Mouse (Mus musculus): Measurements from ENCODE around the gene Bpifc. TPM values are rescaled to one million over a fixed set of nuclear protein-coding genes. Genes with fewer than 3 reads are reported as not detected.
"Not testable (repeated sequence)": the region's sequence is repeated elsewhere in the genome, so short reads cannot be mapped to it uniquely, and the experiment has no call there.

Gene Bpifc
- polyA plus RNA-seq, 1 experiment = not detected

GRCm38 (mm10) chr10:86043651-86044050, 32.0 kb upstream of the Bpifc start:
- no peaks in the 10 kb centered on the region for H3K27me3 ChIP-seq (ENCODE audit: control insufficient read depth, insufficient read depth, insufficient read length)
- no peaks in the 10 kb centered on the region for H3K79me2 ChIP-seq (ENCODE audit: control insufficient read depth, insufficient read depth)
- H3K4me3 ChIP-seq = no peak overlapping the region
- H3K36me3 ChIP-seq (ENCODE audit: control insufficient read depth, insufficient read depth) = peaks cover 5% of the 10 kb centered on the region
- TF ChIP-seq SRF (IDR thresholded peaks at IDR 0.05; ENCODE audit: control insufficient read depth, insufficient read length, low read depth) = no peak
- no peak for TF ChIP-seq POLR2A (IDR thresholded peaks at IDR 0.05; ENCODE audit: insufficient read length, low read depth)
- TF ChIP-seq E2F4 (IDR thresholded peaks at IDR 0.05; ENCODE audit: insufficient read depth) = no peak
- no peak for TF ChIP-seq MAX (IDR thresholded peaks at IDR 0.05; ENCODE audit: low read depth)
- TF ChIP-seq CEBPB (IDR thresholded peaks at IDR 0.05; ENCODE audit: insufficient read depth, poor library complexity, severe bottlenecking) = no peak
- TF ChIP-seq USF1 (IDR thresholded peaks at IDR 0.05; ENCODE audit: low read depth) = no peak
- H3K4me2 ChIP-seq (ENCODE audit: low read depth) = no peak overlapping the region
- H3ac ChIP-seq (ENCODE audit: control insufficient read depth, insufficient read length) = no peak overlapping the region

- H3K27me3 ChIP-seq (ENCODE audit: control insufficient read depth, insufficient read depth, insufficient read length) = no peaks in the 10 kb centered on the region
- H3ac ChIP-seq (ENCODE audit: control insufficient read depth, insufficient read length) = no peak overlapping the region
- H3K4me3 ChIP-seq = no peak overlapping the region
- no peak for TF ChIP-seq MYOD1 (IDR thresholded peaks at IDR 0.05; ENCODE audit: control insufficient read depth in 1 of 3, insufficient read length in 2 of 3, low read depth in 2 of 3)
- TF ChIP-seq TCF12 (IDR thresholded peaks at IDR 0.05; ENCODE audit: insufficient read depth, poor library complexity, severe bottlenecking) = no peak
- TF ChIP-seq REST (IDR thresholded peaks at IDR 0.05; ENCODE audit: insufficient read depth, insufficient read length) = no peak
- no peak for TF ChIP-seq MAX (IDR thresholded peaks at IDR 0.05; ENCODE audit: low read depth)
- no peak for TF ChIP-seq TCF3 (IDR thresholded peaks at IDR 0.05; ENCODE audit: insufficient read length, low read depth)
- no peak for TF ChIP-seq E2F4 (IDR thresholded peaks at IDR 0.05; ENCODE audit: insufficient read depth)
- no peak for TF ChIP-seq POLR2AphosphoS2 (IDR thresholded peaks at IDR 0.05; ENCODE audit: insufficient read length, low read depth)
- no peak for TF ChIP-seq SRF (IDR thresholded peaks at IDR 0.05; ENCODE audit: control insufficient read depth, insufficient read length, low read depth)
- no peak for TF ChIP-seq CEBPB (IDR thresholded peaks at IDR 0.05; ENCODE audit: insufficient read depth, poor library complexity, severe bottlenecking)
- TF ChIP-seq USF1 (IDR thresholded peaks at IDR 0.05; ENCODE audit: low read depth) = no peak
- no peaks in the 10 kb centered on the region for H3K36me3 ChIP-seq (ENCODE audit: control insufficient read depth, insufficient read depth)
- H3K4me2 ChIP-seq (ENCODE audit: low read depth) = no peak overlapping the region
- no peaks in the 10 kb centered on the region for H3K79me2 ChIP-seq (ENCODE audit: control insufficient read depth, insufficient read depth)
These were observed 22.5 kb upstream of the Bpifc start for GRCm38 (mm10) chr10:86034007-86034728.

- Histone ChIP-seq H3K4me3 (no peak overlapping the region), H3ac (ENCODE audit: control insufficient read depth, insufficient read length) (no peak overlapping the region), H3K27me3 (ENCODE audit: control insufficient read depth, insufficient read depth, insufficient read length) (no peaks in the 10 kb centered on the region), H3K79me2 (ENCODE audit: control insufficient read depth, insufficient read depth) (no peaks in the 10 kb centered on the region), H3K36me3 (ENCODE audit: control insufficient read depth, insufficient read depth) (no peaks in the 10 kb centered on the region), H3K4me2 (ENCODE audit: low read depth) (no peak overlapping the region)
- TF ChIP-seq TCF12 (IDR thresholded peaks at IDR 0.05; ENCODE audit: insufficient read depth, poor library complexity, severe bottlenecking) (no peak), POLR2A (IDR thresholded peaks at IDR 0.05; ENCODE audit: insufficient read length, low read depth) (no peak), SRF (IDR thresholded peaks at IDR 0.05; ENCODE audit: control insufficient read depth, insufficient read length, low read depth) (no peak), MAX (IDR thresholded peaks at IDR 0.05; ENCODE audit: low read depth) (no peak), E2F4 (IDR thresholded peaks at IDR 0.05; ENCODE audit: insufficient read depth) (no peak), USF1 (IDR thresholded peaks at IDR 0.05; ENCODE audit: low read depth) (no peak), MYOD1 (IDR thresholded peaks at IDR 0.05; ENCODE audit: control insufficient read depth in 1 of 3, insufficient read length in 2 of 3, low read depth in 2 of 3) (no peak), MYOG (IDR thresholded peaks at IDR 0.05; ENCODE audit: control insufficient read depth in 1 of 3, insufficient read depth in 1 of 3, insufficient read length in 2 of 3, low read depth in 2 of 3) (no peak), TCF3 (IDR thresholded peaks at IDR 0.05; ENCODE audit: insufficient read length, low read depth) (no peak), REST (IDR thresholded peaks at IDR 0.05; ENCODE audit: insufficient read depth, insufficient read length) (no peak), POLR2AphosphoS2 (IDR thresholded peaks at IDR 0.05; ENCODE audit: insufficient read length, low read depth) (no peak), CEBPB (IDR thresholded peaks at IDR 0.05; ENCODE audit: insufficient read depth, poor library complexity, severe bottlenecking) (no peak)
These were observed 20.8 kb upstream of the Bpifc start for GRCm38 (mm10) chr10:86032517-86032916.

GRCm38 (mm10) chr10:86030743-86031142, 19.0 kb upstream of the Bpifc start:
- H3K4me2 ChIP-seq (ENCODE audit: low read depth) = no peak overlapping the region
- TF ChIP-seq REST (IDR thresholded peaks at IDR 0.05; ENCODE audit: insufficient read depth, insufficient read length) (no peak), POLR2A (IDR thresholded peaks at IDR 0.05; ENCODE audit: insufficient read length, low read depth) (no peak), MYOD1 (IDR thresholded peaks at IDR 0.05; ENCODE audit: control insufficient read depth in 1 of 3, insufficient read length in 2 of 3, low read depth in 2 of 3) (no peak), TCF12 (IDR thresholded peaks at IDR 0.05; ENCODE audit: insufficient read depth, poor library complexity, severe bottlenecking) (no peak), POLR2AphosphoS2 (IDR thresholded peaks at IDR 0.05; ENCODE audit: insufficient read length, low read depth) (no peak), CEBPB (IDR thresholded peaks at IDR 0.05; ENCODE audit: insufficient read depth, poor library complexity, severe bottlenecking) (no peak), TCF3 (IDR thresholded peaks at IDR 0.05; ENCODE audit: insufficient read length, low read depth) (no peak), E2F4 (IDR thresholded peaks at IDR 0.05; ENCODE audit: insufficient read depth) (no peak), USF1 (IDR thresholded peaks at IDR 0.05; ENCODE audit: low read depth) (no peak)
- no peaks in the 10 kb centered on the region for H3K36me3 ChIP-seq (ENCODE audit: control insufficient read depth, insufficient read depth)
- no peaks in the 10 kb centered on the region for H3K79me2 ChIP-seq (ENCODE audit: control insufficient read depth, insufficient read depth)
- H3K4me3 ChIP-seq = no peak overlapping the region
- no peaks in the 10 kb centered on the region for H3K27me3 ChIP-seq (ENCODE audit: control insufficient read depth, insufficient read depth, insufficient read length)
- H3ac ChIP-seq (ENCODE audit: control insufficient read depth, insufficient read length) = no peak overlapping the region

- not testable (repeated sequence) for H3K36me3 ChIP-seq (ENCODE audit: control insufficient read depth, insufficient read depth); H3K4me2 ChIP-seq (ENCODE audit: low read depth); H3K79me2 ChIP-seq (ENCODE audit: control insufficient read depth, insufficient read depth); H3K27me3 ChIP-seq (ENCODE audit: control insufficient read depth, insufficient read depth, insufficient read length); H3K4me3 ChIP-seq; H3ac ChIP-seq (ENCODE audit: control insufficient read depth, insufficient read length)
These were observed 15.1 kb upstream of the Bpifc start for GRCm38 (mm10) chr10:86026807-86027206.
